Mouse (Mus musculus) urinary bladder, postnatal 4 days (tissue): ENCODE results near the gene Mlx.

ENCODE experiments used
- DNase-seq, 2 experiments: peaks; one replicate each; pipeline ENCODE4 v3.0.0; 2021 to 2022; ENCODE audit warnings: low spot score in 2 of 2

Mlx gene

DNA sequence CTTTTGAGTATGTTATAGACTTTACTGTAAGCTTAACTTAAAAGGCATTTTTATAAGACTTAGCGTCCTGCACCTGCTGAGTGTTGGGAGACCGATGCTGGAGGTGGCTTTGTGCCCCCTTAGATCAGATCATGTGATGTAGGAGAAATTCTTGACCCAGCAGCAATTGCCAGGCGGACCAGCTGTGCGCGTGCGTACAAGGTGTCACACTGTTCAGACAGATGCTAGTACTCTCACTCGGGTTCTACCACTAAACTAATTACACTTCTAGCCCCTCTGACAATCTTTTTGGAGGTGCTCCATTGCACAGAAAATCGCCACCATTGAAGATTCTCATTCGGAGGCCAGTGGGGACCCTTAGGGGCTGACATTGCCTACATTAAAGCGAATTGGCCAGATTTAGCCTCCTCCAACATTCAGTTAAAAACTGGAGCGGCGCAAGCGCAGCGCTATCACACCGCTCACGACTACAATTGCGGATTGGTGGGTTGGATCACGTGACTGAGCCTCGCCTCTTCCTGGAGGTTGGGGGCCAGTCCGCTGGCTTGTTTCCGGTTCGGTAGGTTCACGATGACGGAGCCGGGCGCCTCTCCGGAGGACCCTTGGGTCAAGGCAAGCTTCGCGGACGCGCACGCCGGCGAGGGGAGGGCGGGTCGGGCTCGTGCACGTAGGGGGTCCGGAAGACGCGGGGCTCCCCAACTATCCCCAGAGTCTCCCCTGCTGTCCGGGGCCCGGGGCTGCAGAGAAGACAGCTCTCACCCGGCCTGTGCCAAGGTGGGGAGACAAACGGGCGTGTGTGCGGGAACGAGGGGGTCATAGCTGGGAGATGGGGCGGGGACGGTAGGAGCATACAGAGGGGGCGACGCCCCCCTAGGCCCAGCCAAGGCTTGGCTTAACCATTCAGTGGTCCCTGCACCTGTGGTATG is at the start of gene Mlx:
TSS of gene Mlx (plus strand) at position 522 of the 926 bp plus-strand sequence.
- DNase-seq = peak; percentile 86 to 93

DNA sequence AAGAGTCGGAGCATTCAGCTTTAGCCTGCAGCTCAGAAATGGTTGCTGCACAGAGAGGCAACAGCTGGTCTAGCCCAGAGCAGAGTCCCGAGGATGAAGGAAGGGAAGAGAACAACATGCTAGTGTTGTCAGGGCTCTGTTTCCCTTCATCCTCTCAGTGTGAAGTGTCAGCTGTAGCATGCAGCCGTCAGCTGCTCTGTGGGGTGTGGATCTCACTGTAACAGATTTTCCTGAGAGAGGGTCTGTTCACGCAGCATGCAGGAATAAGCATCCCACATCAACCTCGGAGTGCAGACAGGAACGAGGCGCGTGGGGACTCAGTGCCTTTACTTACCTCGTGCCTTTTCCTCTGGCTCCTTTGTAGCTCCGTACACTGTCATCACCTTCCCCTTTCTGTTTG is 49.3 kb upstream of the Mlx start:
- no peak for DNase-seq

DNA sequence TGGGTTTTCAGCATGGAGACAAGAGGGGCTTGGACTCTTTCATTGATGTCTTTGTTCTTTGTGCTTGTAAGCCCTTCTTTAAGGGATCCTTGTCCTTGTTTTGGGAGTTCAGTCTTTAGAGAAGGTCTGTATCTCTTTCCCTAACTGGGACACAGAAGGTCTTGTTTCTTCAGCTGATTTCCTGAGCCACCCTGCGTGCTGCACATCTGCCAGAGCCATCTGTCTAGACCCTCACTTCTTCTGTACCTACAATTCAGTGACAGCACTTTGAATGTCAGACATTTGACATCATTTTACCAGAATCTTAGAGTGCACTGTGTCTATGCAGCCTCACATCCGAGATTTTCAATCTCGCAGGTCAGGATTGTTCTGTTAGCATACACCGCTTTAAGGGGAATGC is 41.3 kb upstream of the Mlx start:
- no peak for DNase-seq

DNA sequence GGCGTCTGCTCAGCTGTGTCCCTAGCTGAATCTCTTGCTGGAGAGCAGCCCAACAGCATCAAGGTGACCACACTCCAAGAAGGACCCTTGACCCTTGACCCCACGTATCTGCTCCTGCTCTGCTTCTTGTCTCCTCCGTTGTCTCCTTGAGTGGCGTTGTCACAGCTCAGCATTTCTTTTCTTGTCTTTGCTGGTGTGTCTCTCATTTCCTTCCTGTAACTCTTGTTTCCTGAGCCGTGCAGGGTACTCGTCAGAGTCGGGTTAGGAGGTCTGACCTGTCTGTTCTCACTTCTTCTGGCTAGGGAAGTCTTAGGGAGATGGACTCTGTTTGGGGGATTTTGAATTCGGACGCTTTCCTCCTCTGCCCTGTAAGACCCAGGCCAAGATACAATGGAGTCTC is 40.6 kb upstream of the Mlx start:
- DNase-seq = no peak

DNA sequence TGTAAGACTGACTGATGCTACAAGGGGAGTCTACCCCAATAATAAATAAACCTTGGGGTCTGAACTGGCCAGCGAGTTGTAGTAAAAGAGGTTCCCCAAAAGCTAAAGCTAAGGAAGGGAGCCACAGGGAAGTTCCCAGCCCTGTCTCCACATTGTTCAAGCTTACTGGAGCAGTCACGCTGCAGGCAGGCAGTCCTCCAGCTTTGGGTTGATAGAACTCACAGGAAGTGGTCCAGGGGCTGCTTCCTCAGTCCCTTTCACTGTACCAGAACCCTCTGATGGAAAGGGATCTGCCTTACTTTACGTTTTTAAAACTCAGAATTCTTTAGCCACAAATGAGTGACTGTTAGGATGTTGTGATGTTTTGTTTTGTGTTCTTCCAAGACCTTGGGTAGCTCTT is 39.6 kb upstream of the Mlx start:
- DNase-seq = no peak

DNA sequence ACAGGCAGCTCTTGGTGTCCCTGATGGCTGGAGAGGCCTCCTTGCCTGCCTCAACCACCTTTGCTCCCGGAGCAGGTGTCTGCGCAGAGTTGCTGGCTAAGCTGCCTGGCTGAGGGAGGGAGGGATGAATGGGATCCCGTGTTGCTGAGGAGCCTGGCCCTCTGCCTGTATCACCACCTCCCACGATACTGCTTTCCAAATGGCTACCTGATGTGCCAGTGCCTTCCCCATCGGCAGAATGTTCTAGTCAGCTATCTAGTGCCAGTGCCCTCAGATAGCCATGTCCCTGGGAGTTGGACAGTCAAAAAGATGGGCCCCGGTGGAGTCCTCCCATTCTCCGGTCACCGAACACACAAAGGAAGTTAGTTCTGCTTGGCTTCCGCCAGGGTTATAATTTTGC is 36.7 kb upstream of the Mlx start:
- DNase-seq = no peak

DNA sequence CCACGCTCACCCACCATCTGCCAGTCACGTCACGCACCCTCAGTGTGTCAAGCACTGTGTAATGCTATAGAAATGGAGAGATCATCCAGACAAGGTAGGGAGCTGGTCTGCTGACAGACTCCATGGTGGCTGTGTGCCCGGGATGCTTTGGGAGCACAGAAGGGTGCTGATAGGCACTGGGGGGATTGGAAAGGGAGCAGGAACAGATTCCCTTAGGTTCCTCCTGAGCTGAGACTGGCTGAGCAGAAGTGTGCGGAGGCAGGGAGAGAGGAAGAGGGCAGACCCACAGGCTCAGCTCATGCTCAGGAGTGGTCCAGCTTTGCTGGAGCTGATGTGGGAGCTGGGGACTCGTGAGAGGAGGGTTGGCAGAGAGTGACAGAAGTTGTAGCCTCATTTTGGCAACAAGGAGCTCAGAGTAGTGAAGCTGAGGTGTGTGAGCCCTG is 36.0 kb upstream of the Mlx start:
- no peak for DNase-seq

DNA sequence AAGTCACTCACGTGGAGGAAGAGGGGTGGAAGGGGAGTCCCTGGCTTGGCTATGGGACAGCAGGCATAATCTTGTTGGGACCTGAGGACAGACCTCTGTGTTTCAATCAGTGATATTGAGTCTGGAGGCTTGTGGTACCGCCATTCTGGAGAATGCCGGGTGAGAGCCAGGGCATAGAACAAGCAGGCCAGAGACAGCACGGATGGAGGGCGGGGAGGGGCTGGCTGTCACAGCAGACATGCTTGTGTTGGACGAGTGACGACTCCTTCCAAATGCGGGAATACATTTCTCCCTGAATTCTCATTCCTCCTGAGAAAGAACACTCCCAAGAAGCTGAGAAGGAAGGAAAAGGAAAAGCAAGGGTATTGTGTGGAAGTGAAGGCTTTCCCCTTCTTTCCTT is 35.5 kb upstream of the Mlx start:
- no peak for DNase-seq

DNA sequence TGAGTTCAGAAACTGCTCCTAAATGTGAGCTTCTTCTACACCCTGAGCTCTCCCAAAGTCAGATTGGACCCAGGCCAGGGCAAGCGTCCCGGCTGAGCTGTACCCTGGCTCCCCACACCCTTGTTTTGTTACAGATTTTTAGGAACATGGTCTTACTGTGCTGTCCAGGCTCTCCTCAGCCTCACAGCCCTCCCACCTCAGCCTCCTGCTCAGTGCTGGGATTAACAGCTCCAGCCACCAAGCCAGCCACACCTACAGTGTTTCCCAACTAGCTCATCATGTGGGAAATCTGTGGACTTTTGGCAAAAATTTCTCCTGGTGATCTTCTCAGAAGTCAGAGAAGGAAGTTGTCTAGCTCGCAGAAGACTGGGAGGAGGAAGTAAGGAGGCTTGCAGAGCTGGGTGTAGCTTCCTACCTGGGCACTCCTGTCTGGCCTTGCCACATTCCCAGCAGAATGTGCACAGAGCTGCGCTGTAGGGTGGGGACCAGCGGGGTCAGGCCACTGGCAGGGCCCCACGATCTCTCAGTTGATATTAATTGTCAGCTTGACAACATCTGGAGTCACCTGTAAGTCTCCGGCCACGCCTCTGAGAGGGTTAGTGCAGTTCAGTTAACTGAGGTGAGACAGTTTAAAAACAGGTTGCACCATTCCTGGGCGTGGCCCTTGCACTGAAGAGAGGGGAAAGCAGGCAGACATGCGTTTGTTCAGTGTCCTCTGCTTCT is 34.2 kb upstream of the Mlx start:
- DNase-seq = peak in 1 of 2 experiments; percentile 74

DNA sequence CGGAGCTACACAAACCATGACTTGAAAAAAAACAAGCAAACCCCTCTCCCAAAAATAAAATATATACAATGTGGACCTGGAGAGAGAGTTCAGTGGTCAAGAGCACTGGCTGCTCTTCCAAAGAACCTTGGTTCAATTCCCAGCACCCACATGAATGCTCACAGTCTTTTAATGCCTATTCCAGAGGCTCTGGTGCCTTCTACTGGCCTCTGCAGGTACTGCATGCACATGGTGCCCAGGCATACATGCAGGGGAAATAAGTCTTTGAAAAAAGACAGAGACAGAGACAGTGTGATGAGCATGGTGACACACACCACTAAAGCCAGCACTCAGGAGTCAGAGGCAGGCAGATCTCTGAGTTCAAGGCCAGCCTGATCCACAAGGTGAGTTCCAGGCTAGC is 33.1 kb upstream of the Mlx start:
- no peak for DNase-seq

DNA sequence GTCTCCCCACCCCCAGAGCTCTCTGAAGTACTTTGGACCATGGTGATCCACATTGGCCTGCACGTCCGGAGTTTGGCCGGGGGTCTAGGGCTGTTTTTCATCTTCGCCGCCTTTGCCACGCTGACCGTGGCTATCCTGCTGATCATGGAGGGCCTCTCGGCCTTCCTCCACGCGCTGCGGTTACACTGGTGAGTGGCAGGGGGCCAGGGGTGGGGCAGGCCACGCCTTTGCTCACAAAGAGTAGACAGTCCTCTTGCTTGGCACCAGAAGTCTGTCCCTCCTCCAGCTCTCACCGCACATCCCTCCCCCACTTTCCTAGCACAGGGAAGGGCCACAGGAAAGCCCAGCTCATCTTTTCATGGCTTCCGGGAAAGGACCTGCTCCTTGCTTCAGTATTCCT is 31.7 kb upstream of the Mlx start:
- no peak for DNase-seq

DNA sequence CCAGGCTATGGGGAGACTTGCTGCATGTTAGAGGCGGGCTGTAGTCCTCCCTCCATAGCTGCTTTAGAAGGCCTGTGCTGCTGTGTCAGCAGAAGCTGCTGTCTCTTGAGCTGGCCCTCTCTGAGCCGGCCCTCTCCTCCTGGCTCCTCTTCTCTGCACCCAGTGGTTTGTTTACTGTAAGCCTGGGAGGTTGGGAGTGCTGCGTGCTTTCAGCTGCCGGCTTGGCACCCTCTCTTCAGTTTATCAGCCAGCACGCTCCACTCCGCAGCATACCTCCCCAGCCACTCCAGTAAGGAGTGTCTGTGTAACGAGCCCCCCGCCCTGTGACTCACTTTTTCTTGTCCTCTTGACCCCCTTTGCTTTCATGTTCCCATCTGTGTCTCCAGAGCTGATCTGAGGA is 30.2 kb upstream of the Mlx start:
- DNase-seq = peak; percentile 73 to 76

DNA sequence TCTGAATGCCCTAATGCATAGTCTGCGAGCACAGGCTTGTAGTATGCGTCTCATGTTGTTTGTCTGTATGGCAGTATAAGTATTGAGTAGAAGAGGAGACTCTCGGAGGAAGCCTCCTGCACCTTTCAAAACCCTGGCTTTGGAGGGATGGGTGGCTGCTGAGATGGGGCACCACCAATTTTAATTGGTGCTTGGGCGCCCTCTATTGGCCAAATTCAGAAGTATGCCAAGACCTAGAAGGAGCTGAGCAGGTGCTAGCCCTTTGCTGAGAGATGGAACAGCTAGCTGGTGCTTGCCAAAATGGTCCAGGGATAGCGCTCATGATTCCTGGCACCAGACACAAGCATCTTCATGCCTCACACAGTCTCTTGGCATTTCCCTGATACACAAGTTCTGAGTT is 29.2 kb upstream of the Mlx start:
- DNase-seq = peak; percentile 77 to 89

DNA sequence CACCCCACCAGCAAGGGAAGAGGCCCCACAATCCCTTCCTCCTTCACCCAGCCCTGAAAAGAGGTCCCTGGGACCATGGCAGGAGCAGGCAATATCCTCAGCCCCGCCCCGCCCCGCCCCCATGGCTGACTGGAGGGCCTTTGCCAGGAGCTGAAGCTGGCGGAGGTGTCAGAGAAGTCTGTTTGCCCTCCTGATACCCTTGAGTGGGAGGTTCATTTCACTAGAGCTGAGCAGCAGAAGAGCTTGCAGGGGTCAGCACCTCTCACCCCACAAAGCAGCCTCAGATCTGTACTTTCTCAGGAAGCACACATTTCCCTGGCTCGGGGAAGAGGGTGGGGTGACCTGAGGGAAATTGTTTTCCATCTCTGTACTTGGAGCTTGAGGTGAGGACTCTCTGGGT is 28.4 kb upstream of the Mlx start:
- DNase-seq = no peak

DNA sequence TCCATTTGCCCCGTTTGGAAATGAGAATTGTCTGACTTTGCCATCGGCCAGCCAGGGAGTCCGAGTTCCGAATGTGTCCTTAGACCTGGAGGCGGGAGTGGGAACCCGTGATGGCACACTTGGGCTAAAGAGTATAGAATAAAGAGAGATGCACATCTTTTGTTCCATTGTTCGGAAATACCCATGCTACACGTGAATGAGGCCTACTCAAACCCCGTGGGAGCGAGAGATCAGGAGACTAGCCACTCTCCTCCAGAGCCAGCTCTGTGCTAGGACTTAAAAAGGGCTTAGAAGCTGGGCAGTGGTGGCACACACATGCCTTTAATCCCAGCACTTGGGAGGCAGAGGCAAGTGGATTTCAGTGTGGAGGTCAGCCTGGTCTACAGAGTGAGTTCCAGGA is 27.6 kb upstream of the Mlx start:
- no peak for DNase-seq

DNA sequence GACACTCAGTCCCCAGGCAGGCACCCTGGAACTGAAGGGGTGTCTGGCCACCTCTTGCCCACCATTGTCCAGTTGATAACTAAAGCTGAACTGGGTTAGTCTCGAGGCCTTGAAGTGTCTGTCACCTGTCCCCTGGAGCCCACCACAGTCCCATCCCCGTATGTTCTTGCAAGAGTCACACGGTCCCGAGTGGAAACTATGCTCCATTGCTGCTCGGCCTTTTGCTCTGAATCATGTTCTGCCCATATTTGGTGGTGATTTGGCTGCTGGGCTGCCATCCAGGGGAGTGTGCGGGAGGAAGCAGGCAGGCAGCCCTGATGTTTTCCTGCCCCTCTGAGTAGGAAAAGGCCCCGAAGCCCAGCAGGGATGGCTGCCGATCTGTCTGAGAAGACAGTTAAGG is 27.0 kb upstream of the Mlx start:
- DNase-seq = peak; percentile 73 to 80

DNA sequence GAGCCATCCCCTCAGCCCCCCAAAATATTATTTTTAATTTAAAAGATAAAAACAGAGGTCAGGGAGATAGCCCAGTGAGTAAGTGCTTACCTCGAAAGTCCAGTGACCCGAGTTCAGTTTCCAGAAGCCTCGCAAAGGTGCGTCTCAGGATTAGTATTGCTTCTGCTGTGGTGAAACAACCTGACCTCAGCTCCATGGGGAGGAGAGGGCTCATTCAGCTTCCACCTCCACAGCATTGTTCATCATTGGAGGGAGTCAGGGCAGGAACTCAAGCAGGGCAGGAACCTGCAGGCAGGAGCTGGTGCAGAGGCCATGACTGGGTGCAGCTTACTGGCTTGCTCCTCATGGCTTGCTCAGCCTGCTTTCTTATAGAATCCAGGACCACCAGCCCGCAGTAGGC is 26.0 kb upstream of the Mlx start:
- no peak for DNase-seq

DNA sequence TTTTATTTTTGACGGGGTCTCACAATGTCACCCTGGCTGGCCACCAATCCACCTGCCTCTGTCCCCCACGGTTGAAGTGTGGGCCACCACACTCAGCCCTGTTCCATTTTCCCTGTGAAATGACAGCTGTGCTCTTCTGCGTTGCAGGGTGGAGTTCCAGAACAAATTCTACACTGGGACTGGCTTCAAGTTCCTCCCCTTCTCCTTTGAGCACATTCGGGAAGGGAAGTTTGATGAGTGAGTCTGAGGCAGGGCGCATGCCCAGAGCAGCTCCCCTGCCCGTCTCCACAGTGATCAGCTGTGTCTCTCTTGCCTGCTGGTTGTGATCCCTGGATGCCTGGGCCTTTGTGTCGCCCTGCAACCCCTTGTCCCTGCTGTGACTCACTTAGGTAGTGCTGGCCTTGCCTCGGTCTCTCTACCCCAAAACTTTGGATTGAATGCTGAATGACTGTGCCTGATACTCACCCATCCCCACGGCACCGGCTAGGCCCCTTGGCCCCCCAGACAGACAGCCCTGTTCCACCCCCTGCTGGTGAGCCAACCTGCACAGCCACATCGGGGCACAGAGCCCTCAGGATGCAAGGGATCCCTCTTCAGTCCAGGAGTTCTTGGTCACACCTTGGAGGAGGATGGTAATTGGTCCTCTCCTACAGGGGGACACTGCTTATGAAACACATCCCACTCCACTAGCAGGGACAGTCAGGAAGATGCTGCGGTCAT is 24.8 kb upstream of the Mlx start:
- DNase-seq = peak in 1 of 2 experiments; percentile 63

DNA sequence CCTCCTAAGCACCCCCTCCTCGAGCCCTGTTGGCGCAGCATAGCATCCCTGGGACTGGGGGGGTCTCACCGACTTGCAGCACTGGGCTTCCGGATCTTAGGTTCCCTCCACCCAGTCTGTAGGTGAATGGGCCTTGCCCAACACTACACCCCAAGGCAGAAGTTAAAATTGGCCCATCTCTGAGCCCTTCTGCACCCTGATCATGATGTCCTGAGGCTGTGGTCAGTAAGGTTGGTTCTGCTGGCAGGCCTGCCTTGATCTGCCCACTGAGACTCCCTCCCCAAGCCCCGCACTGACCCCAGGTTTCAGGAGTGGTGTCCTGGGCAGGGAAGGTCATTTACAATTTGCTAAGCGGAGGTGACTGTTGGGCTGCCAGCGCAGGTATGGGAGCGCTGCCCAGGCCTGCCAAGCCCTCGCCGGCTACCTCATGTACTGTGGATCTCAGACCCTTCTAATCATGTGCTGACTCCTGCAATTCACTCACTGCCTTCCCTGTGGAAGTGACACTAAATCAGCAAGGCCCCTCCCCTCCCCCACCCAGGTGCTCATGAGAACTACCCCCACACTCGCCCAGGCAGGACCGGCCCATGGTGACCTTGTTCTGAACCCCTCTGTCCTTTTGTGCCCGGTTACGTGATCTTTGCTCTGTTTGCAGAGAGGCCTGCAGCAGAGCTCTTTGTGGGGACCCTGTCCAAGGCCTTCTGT is 24.0 kb upstream of the Mlx start:
- DNase-seq = no peak

DNA sequence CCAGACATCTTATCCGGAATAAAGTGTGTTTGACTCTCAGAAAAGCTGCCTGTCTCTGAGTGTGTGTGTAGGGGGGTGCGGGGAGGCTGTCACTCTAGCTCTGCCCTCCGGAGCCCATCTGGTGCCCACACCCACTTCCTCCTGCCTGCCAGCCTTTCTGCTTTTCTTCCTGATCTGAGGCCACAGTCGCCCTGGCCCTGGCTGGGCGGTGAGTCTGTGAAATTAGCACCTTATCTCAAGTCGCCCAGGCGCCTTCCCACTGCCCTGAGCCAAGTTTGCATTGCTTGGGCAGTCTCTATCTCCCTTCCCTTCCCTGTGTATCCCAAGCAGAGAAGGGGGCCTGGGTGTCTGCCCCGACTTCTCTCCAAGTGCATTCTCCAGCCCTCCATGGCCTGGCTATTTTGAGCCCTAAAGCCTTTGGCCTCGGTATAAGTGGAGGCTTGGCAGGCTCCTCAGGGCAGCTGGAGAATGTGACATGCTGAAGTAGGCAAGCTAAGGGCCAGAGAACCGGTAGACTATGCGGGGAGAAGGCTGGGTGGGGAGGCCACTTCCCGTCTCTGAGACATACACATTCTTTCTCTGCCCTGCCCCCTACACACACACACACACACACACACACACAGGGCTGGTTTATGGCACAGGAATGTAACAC is 23.3 kb upstream of the Mlx start:
- DNase-seq = peak in 1 of 2 experiments; percentile 73

DNA sequence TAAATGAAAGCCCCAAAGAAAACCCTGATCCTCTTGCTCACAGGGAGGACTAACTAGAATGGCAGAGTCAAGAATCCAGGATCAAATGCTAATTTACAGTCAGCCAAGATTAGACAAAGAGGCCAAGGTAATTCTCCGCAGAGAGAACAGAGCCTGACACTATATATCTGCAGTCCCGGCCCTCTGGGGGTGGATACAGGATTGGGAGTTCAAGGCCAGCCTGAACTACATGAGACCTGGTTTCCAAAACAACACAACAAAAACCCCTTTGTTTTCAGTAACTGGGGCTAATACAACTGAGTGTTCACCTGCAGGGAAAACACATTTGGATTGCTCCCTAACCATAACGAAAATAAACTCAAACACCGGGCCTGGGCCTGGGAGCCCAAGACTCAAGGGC is 22.6 kb upstream of the Mlx start:
- no peak for DNase-seq
